Mouse (Mus musculus) left cerebral cortex, adult 9 months (tissue): ENCODE results near the gene Senp1.
A peak's percentile ranks its signal among the peaks of the same experiment; 100 is the strongest.

ENCODE experiments used
- DNase-seq, 2 experiments: peaks; one replicate each; pipeline ENCODE4 v3.0.0; 2022; ENCODE audit warnings: low spot score in 2 of 2

Gene Senp1

DNA sequence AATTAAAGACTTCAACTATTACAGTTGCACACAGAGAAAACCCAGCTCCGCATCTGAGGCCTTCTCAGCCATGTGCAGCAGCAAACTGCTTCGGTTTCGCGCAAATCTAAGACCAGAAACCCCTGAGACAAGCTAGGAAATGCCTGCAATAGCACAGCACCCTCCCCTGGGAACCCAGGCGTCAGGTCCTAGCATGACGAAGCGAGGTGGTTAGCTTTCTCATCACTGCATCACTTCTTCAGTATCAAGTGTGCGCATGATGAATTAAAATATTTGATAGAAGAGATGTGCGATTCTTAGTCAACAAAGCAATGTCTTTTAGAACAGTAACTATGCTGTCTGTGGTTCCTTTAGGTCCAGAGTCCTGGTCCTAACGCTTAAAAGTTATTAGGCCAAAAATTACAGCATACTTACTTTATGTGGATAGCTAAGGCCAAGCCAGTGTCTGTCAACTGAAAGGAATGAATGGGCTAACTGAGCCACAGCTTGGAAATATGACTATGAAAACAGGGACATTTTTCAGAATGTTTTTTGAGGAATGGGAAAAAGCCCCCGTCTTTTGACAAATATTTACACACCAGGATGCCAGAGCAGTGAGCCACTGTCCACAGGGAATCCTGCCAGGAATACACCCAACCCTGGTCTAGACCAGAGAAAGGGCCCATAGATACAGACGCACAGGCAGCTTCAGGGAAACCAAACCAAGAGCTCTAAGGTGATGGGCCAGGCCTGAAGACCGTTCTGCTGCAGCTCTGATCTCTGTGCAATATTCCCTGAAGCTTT is 44.4 kb downstream of the Senp1 start:
- no peak for DNase-seq

DNA sequence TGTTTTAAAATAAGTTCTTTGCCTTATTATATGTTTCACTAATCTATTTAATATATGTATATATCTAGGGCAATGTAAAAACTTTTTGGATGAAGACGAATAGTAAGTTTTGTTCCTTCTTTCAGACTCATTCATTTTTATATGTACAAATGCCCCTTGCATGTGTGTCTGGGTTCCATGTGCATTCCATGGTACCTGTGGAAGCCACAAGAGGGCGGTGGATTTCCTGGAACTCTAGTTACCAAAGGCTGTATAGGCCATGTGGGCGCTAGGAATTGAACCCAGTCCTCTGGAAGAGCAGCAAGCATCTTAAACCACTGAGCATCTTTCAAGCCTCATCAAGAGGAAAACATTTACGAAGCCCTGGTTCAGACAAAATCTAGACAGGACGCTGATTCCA is 49.2 kb downstream of the Senp1 start:
- no peak for DNase-seq

DNA sequence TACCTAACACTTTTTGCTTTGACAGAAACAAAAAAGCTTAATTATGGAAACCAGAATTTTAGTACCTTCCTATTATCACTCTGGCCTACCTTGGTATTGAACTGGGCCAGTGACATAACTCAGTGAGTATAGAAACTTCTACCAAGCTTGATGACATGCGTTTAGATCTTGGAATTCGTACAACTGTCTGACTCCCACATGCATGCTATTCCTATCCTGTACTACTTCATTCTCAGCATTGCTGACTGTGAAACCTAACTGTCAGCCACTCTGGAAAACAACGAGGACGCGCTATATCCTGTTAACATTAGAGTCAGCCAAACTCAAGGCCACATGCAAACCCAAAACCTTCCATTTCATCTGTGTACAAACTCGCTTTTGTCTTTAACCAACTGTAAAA is 49.6 kb downstream of the Senp1 start:
- DNase-seq: no peak

DNA sequence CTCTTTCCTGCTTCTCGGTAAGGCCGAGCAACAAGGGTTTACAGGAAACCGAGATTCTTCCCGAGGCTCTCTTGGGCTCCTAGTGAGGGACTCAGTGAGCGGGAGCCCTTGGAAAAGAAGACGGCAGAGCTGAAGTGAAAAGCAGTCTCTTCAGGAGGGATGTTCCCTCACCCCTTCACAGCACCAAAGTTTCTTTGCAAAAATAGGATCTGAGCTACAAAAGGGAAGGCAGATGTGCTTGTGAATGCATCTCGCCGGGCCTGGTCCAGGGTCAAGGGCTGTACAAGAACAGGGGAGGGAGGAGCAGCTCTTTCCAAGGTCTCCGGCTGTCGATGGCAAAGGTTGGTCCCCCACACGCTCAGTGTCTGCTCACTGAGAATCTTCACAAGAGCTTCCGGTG is 51.0 kb downstream of the Senp1 start:
- DNase-seq: no peak

DNA sequence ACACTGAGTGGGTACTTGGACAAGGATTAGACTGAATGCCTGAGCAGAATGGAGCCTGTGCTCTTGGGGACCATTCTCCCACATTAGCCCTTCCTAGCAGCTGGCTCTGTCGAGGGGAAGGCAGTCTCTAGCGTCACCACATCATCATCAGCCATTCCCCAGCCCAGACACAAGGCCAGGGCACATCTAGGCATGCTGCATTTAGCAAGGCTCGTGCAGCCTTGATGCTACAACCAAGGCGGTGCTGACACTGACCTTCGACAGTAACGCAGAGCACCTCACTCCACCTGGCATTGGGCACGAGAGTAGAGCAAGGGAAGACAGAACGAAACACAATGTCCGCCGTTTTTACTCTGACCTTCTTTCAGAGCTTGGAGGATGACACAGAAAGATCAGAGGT is 53.9 kb downstream of the Senp1 start:
- DNase-seq: no peak

DNA sequence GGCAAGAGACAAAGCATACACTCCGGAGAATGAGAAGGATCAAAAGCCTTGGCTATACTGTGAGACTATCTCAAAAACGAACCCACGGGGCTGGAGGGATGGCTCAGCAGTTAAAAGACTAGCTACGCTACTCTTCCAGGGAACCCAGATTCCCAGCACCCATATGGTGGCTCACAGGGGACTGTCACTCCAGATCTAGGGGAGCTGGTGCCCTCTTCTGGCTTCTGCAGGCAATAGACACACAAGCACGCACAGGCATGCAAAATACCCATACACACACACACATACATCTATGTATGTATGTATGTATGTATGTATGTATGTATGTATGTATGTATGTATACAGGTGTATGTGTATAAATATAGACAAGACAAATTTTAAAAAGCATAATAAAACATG is 57.0 kb downstream of the Senp1 start:
- DNase-seq: no peak

DNA sequence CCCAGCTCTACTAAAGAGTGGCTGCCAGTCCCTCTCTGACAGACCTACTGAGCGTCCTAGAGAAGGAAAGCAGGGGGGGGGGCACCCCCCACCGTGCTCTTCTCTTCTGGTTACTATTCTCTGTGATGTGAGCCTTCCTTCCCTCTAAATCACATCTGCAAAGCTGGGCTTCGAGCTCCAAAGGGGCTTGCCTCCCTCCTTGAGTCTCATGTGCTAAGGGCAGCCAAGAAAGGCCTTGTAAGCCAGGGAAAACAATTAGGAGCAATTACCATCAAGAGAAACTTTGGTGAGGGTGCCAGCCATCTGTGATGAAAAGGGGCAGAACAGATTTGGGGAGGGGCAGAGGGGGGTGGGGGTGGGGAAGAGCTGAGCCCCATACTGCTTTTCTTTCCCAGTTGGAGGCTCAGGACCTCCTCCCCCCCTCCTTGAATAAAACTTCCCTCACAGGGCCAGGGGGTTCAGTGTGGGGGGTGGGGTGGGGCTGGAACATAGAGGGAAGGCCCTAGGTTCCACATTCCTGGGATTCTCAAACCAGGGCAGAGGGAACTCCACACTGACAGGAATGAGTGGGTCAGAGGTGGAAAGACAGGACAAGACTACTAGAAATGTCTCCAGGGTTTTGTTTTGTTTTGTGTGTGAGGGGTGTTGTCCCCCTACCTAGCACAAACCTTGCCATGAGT is 58.3 kb downstream of the Senp1 start:
- no peak for DNase-seq

DNA sequence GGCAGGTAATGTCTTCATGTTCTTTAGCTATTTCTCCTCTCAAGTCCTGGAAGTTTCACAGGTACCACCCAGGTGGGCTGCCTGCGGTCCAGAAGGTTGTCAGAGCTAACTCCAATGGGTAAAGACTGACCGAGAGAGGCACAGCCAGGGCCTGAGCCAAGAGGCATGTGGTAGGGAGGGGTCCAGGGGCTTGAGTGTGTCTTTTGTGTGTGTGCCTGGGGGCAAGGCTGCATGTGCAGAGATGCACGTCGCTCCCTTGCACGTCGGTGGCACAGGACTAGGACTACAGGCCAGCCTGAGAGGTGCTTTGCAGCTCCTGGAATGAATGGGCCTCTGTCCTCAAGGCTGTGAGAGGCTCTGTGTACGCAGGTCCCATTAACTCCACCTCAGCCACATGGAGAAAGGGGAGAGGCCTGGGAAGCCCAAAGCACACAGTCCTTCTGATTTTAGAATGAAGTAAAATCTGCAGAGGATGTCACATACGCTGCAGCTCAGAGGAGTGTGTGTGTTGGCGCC is 60.3 kb downstream of the Senp1 start:
- no peak for DNase-seq

DNA sequence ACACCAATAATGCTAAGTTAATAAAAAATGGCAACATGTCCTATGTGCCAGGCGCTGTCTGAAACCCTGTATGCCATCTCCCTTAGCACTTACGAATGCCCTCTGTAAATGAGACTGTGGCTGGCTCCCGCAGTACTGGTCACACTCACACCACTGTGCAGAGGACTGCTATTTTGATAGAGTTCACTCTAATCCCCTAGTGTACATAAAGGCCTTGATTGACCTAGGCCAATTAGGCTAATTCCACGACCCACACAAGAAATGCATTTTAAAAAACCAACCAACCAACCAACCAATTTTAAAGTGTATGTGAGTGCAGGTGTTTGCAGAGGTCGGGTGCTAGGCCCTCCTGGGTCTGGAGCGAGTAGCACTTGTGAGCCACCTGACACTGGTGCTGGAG is 63.7 kb downstream of the Senp1 start:
- no peak for DNase-seq

DNA sequence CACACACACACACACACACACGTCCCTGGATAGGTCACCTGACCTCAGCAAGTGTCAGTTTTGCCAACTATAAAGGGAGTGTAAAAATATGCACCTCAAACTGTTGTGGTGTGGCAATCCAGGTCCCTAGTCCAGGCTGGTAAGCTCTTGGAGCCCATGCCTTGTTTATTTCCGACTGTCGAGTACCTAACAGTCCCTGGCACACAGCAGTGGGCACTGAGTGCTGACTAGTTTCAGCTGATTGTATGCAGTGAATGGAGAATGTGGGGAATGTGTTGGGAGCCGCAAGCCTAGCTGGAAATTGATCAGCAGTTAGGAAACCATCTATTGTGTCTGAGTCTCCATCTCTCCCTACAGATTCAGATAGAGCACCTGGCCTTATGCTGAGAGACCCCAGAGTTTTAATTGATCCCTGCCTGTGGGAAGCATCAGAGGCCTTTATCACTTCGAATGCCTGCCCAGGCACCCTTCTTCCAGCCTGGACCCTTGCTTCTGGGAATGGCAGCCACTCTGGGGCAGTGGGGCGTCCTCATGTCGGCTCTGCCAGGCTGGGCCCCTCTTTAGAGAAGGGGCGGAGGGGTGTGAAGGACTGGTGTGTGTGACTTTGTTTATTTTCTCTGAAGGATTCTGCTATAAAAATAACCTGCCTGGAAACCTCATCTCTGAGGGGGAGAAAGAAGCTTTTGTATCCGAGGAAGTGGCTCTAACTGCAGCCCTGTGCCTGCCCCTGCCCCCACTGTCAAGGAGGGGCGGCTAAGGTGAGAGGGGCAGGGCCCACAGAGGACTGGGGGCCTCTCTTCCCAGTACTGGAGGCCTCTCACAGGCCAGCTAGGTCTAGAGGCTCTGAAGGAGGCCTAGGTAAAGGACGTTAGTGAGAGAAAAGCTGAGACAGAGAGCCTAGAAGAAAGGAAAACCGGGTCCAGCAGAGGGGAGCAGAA is 66.3 kb downstream of the Senp1 start:
- DNase-seq: no peak

DNA sequence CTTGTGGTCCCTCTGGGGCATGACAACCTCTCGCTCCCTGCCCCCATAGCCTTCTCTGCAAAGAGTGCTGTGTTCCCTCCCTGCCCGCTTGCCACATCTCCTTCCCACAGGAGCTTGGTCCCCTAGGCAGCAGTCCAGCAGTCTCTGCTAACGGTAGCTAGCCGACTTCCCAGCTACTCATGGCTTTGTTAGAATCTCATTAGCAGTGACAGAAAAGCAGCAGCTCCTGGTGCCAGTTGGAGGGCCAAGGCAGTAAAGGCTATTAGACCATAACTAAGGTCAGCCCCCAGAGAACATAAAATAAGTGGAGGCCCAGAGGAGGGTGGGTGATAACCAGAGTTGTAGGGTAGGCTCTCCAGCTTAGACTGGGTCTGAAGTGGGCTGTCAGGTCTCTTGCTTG is 67.9 kb downstream of the Senp1 start:
- DNase-seq: peak in 1 of 2 experiments; percentile 10

DNA sequence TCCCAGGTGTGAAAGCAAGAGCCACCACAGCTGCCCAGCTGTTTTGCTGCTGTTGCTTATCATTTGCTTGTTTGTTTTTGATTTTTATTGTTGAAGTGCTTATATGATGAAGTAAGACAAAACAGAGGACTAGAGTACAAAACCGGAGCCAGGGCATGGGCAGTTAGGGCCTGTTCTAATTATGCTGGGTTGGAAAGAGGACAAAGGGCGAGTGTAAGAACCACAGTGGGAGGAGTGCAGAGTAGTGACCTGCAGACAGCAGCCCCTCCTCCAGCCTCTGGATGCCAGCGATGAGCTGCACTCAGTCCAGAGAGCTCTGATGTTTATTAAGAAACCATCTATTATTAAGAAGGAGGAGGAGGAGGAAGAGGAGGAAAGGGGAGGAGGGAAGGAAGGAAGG is 70.4 kb downstream of the Senp1 start:
- DNase-seq: no peak

DNA sequence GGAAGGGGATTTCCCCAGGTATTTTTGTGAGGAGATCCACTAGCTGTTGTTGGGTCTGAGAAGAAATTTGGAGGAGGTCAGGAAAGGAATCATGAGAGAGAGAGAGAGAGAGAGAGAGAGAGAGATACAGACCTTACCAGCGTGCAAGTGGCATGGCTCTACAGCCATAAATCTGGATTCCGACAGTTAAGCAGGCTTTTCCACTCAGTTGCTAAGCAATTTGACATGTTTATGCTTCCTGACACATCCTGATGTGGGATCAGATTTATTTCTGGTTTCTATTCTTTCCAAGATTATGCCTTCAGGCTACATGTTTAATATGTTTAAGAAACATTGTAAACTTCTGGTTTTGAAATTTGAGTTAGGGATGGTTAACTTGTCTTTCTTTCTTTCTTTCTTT is 71.7 kb downstream of the Senp1 start:
- DNase-seq: no peak

DNA sequence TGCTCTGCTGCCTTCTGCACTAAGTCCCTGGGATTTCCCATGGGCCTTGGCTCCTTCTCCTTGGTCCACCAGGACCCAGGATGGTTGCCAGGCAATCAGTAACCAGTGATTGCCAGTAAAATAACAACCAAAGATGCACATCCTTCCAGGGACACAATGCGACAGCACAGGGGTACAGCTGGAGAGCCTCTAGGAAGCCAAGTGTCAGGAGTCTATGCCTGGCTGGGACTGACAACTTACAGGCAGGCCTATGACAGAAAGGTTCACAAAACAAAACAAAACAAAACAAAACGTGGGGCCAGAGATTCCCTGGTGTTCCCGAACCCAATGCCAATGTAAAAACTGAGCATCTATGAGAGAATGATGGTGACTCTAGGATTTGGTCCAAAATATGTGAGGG is 74.5 kb downstream of the Senp1 start:
- DNase-seq: no peak

DNA sequence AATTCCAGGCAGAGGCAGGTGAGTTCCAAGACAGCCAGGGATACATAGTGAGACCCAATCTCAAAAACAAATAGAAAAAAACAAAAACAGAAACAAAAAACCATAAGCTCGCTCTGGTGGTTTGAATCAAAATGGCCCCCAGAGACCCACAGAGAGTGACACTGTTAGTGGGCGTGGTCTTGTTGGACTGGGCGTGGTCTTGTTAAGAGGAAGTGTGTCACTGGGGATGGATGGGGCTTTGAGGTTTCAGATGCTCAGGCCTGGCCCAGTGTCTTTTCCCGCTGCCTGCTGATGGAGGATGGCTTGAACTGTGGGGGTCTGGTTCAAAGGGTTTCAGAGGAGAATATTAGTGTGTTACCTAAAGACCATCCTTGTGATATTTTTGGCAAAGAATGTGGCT is 75.6 kb downstream of the Senp1 start:
- no peak for DNase-seq

DNA sequence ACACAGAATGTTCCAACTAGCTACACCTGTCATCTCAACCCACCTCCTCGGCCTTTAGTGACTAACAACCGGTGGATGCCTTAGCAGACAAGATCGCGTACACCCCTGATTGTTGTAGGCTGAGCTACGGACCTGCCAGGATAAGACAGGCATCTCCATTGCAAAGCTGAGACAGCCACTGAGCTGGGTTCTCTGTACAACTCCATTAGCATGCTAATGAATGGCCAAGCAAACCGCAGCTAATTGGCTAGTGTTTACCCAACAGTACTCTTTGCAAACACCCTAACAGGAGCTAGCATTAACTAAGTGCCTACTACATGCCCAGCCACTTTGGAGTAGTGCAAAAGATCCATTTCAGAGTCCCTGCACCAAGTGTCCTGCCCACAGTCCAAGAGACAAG is 80.7 kb downstream of the Senp1 start:
- DNase-seq: no peak

DNA sequence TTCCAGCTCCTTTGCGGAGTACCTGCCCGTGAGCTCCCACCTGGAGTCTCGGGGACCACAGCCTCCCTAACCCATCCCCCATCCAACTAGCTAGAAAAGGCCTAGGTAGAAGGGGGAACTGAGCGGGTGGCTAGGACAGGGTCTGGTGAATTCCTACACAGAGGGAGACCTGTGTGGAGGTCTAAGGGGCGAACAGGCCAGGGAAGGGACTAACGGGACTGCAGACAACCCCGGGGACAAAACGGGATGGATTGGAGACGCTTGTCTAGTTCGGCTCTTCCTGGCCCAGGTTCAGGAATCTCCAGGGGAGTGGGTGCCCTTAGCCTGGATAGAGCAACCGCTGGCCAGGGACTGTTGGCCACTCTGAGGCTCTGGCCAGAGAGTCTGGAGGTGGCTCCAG is 88.4 kb downstream of the Senp1 start:
- DNase-seq: no peak

DNA sequence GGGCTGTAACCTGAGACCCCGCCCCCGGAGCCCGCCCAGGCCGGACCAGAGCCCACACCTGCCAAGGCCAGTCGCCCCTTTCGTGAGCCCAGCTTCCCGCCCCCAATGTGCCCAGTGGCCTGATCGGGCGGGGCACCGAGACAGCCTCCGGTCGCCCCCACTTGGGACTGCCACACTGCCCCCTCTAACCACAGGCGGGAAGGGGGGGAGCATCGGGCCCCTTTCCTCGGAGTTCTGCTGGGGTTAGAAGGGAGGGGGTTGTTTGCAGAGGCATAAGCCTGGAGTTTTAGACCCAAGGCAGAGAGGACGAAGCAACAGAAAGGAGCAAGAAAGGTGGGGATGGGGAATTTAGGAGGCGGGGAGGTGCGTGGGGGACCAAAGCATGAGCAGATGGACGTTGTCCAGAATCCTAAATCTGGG is 88.8 kb downstream of the Senp1 start:
- no peak for DNase-seq

DNA sequence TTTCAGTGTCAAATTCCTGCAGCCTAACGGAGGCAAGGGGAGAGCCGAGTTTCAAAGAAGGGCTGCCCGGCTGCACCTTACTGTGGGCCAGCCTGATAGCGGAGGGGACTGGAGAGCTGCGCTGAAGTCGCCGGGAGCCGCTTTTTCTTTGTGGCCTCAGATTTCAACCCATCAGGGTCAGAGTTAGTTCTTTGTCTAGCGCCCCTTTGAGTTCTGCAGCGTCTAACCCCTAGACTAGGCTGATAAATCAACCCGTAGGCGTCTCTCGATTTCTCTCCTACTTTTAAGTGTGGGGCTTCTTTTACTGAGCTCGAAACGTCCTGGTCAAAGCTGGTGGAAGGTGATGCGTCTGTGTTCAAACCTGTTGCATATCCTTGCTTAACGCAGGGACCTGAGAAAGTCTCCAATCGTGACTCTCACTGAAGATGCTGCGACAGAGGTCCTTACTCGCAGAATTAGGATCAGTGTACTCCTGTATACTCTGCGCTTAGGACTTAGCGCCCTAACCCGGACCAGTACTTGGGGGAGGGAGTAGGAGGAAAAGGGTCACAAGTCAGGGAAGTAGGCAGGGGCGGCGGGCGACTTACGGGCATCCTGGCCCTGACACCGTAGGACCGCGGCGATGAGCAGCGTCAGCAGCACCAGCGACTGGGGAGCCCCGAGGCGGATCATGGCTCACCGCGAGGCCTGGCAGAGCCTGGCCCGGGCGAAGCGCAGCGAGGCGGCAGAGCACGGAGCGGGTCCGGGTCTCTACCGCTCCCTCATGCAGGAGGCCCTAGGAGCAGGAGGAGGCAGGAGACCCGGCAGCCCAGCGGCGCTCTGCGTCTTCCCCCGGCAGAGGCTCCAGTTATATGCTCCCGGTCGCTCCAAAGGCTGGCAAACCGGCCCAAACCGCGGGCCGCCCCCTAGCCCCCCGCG is 89.5 kb downstream of the Senp1 start, which contains the start of gene Col2a1:
Col2a1 (minus strand) TSS at position 874 of the 918 bp plus-strand sequence.
- no peak for DNase-seq

DNA sequence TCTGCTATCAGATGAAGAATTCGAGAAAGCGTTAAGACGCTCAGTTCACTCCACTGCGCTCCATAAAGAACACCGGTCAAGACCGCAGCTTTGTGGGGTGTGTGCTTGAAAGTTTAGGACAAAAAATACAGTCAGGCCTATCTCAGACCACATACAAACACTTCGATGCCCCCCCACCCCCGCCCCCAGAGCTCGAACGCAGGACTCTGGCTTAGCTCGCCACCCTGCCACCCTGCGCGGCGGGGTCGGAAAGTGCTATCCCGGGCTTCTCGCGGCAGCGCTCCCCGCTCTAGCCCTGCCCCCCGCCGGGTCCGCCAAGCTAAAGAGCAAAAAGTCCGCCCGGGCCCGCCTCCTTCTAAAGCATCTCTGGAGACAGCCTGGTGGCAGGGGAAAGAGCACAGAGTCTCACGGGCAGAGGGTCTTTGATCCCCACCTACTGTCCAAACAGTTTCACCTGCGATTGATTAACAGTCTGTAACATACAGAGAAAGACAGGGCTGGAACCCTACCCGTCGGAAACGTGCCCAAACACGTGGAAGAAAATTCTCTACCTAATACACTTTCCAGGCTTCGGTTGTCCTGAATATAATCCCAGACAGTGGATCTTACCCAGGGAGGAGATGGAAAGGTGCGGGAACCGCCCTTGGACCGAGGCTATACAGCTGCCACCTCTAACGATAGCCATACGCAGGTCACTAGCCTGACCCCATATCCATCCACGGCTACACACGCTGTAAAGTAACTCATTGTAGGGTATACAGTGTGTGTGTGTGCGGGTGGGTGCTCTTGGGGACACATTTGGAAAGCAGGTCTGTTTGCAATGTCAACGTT is 90.3 kb downstream of the Senp1 start:
- no peak for DNase-seq
